Mouse (Mus musculus) midbrain, embryonic 11.5 days (tissue): ENCODE measurements around the gene Emc3. TPM values are rescaled to one million over a fixed set of nuclear protein-coding genes. Genes with fewer than 3 reads are reported as not detected.

ENCODE experiments used
- ATAC-seq: fragments of 200-750 bp; cut with Nextera tagmentation; 2 replicates; pipeline ENCODE4 v1.8.0; 2017; ENCODE audit warnings: moderate TSS enrichment, moderate library complexity; ENCODE audit not compliant: low FRiP score
- DNase-seq: peaks from one replicate; pipeline ENCODE4 v3.0.0; 2015; ENCODE audit warnings: low spot score; ENCODE audit errors: missing footprints
- H3K27ac ChIP-seq: fragments of 300-500 bp; sonication (generic); 2 replicates; pipeline ENCODE4 v1.5.1; 2014; ENCODE audit warnings: low read depth, low read length
- H3K27me3 ChIP-seq: fragments of 300-500 bp; sonication (generic); 2 replicates; pipeline ENCODE4 v1.6.1; 2014; ENCODE audit warnings: mild to moderate bottlenecking, low read length, moderate library complexity, mixed read lengths; ENCODE audit not compliant: control insufficient read depth, insufficient read depth
- H3K36me3 ChIP-seq: fragments of 300-500 bp; sonication (generic); 2 replicates; pipeline ENCODE4 v1.6.1; 2014; ENCODE audit warnings: mild to moderate bottlenecking, low read length, moderate library complexity, mixed read lengths; ENCODE audit not compliant: control insufficient read depth, insufficient read depth
- H3K4me1 ChIP-seq: fragments of 300-500 bp; sonication (generic); 2 replicates; pipeline ENCODE4 v1.6.1; 2014; ENCODE audit warnings: low read length; ENCODE audit not compliant: control insufficient read depth, insufficient read depth
- H3K4me2 ChIP-seq: fragments of 300-500 bp; sonication (generic); 2 replicates; pipeline ENCODE4 v1.6.1; 2014; ENCODE audit warnings: mild to moderate bottlenecking, moderate library complexity
- H3K4me3 ChIP-seq: fragments of 300-500 bp; sonication (generic); 2 replicates; pipeline ENCODE4 v1.5.1; 2014; ENCODE audit warnings: low read depth, low read length
- H3K9ac ChIP-seq: fragments of 300-500 bp; sonication (generic); 2 replicates; pipeline ENCODE4 v1.6.1; 2014; ENCODE audit warnings: low read length
- H3K9me3 ChIP-seq: fragments of 300-500 bp; sonication (generic); 2 replicates; pipeline ENCODE4 v1.6.1; 2016; ENCODE audit warnings: low read length; ENCODE audit not compliant: control insufficient read depth
- WGBS: fragments of 180-500 bp; shearing (Covaris S2); extraction: QIAGEN DNeasy Blood & Tissue Kit; methylation state at CpG from one replicate; pipeline ENCODE4 v1.1.7; 2014; 5-methylcytosine and 5-hydroxymethylcytosine counted together
- microRNA-seq: library from miRNA; unstranded; fragments of <30 nt; microRNA quantifications from one replicate; pipeline ENCODE4, GENCODE M21; 2017
- polyA plus RNA-seq: library from polyadenylated mRNA; unstranded; fragments of >200 nt; fragmentation: Nextera tagmentation; extraction: Ambion mirVana; gene quantifications from 2 replicates; pipeline ENCODE4 v1.2.1, GENCODE M21; 2014

Emc3 gene
- polyA plus RNA-seq, 1 experiment from 2014 or later, result 88.4 TPM

DNA sequence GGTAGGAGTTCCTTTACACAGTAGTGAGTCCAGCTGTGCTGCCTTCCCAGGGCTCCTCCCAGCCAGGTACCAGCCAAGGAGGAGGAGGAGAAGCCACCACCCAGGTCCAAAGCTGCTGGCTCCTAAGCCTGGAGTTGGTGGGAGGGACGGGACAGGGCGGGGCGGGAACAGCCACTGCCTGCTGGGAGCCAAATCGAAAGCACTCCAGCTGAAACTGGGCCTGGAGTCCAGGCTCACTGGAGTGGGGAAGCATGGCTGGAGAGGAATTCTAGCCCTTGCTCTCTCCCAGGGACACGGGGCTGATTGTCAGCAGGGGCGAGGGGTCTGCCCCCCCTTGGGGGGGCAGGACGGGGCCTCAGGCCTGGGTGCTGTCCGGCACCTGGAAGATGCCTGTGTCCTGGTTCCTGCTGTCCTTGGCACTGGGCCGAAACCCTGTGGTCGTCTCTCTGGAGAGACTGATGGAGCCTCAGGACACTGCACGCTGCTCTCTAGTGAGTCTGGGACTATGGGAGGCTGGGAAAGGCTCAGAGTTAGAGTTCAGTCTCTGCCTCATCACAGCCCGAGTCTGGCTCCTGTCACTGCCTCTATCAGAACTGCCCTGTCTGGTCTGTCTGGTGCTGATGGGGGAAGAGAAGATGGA, 60.0 kb downstream of the Emc3 start, which contains the start of gene Il17rc:
TSS of gene Il17rc (plus strand) at position 131 of the 640 bp plus-strand sequence.
- no peak within 1 kb of the TSS for H3K4me2 ChIP-seq

DNA sequence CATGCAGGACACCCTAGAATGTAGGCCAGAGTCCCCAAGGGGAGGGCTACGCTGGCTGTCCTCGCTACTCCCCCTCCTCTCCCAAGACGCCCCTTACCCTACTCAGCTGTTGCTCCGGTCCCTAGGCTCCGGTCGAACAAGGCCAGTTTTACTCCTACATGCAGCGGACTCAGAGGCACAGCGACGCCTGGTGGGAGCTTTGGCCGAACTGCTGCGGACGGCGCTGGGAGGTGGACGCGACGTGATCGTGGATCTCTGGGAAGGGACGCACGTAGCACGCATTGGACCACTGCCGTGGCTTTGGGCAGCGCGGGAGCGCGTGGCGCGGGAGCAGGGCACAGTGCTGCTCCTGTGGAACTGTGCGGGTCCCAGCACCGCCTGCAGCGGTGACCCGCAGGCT, 62.0 kb downstream of the Emc3 start:
- H3K27me3 ChIP-seq, result peaks cover 19% of the 10 kb centered on the region
- H3K4me3 ChIP-seq, result peak overlapping the region; percentile 28
- no peaks in the 10 kb centered on the region for H3K36me3 ChIP-seq
- H3K9me3 ChIP-seq, result no peaks in the 10 kb centered on the region
- DNase-seq (peak; percentile 98), ATAC-seq (peak; percentile 82)
- peak overlapping the region; percentile 47 for H3K4me2 ChIP-seq
- WGBS, result 1% methylated on average over 31 of the region's 31 CpGs
- peak overlapping the region; percentile 47 for H3K9ac ChIP-seq
- H3K4me1 ChIP-seq, result peaks cover 4% of the 10 kb centered on the region
- H3K27ac ChIP-seq, result no peak overlapping the region

More for the DNA sequence above, 60.0 kb downstream of the Emc3 start, which contains the start of gene Il17rc:
- WGBS, result 17% methylated on average over 12 of the region's 12 CpGs
- no peak for ATAC-seq
- H3K27ac ChIP-seq, result no peak within 1 kb of the TSS
- peak; percentile 90 for DNase-seq
- H3K4me3 ChIP-seq, result no peak within 1 kb of the TSS
- no peaks in the 10 kb centered on the region for H3K36me3 ChIP-seq
- H3K27me3 ChIP-seq, result peaks cover 19% of the 10 kb centered on the region
- no peaks in the 10 kb centered on the region for H3K9me3 ChIP-seq
- H3K4me1 ChIP-seq, result peaks cover 4% of the 10 kb centered on the region
- 0 out of 2 replicates have a peak within 1 kb of the TSS, but pooled peaks have one; percentile 20 for H3K9ac ChIP-seq

DNA sequence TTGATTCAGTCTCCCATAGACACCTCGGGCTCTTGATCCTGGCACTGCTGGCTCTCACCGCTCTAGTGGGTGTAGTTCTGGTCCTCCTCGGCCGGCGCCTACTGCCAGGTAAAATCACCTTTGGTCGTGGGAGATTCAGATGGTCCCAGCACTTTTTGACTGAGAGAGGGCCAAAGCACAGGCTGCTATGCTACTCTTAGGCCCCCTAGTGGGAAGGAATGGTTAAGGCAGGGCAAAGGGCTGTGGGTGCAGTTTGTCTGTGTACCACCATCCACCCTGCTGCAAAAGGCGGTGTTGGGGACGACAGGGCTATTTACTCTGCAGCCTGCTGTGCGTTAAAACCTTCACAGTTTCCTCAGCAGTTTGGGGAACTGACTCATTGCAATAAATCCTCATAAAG, 62.4 kb downstream of the Emc3 start:
- H3K27ac ChIP-seq, result no peak overlapping the region
- peaks cover 4% of the 10 kb centered on the region for H3K4me1 ChIP-seq
- H3K36me3 ChIP-seq, result no peaks in the 10 kb centered on the region
- peak overlapping the region; percentile 47 for H3K9ac ChIP-seq
- peak overlapping the region; percentile 28 for H3K4me3 ChIP-seq
- WGBS, result 11% methylated on average over 9 of the region's 9 CpGs
- ATAC-seq, result peak; percentile 81
- peak overlapping the region; percentile 47 for H3K4me2 ChIP-seq
- DNase-seq, result peak; percentile 95
- peaks cover 19% of the 10 kb centered on the region for H3K27me3 ChIP-seq
- no peaks in the 10 kb centered on the region for H3K9me3 ChIP-seq

DNA sequence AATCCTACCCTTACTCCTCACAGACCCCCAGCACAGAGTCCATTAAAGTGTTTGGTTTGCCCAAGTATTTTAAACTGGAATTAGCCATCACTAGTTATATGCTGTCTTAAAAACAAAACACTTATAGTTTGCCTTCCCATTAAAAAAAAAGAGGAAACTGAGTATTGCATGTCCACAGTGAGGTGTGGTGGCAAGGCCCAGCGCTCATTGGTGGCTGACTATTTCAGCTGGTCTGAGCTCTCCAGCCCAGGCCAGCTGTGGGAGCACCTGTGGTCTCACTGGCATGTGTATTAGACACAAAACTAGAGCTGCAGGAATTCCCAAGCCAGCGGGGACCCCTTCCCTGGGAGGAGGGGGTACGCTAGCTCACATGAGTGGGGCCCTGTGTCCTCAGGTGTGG, 62.9 kb downstream of the Emc3 start:
- 56% methylated on average over 3 of the region's 3 CpGs for WGBS
- H3K27me3 ChIP-seq, result peaks cover 19% of the 10 kb centered on the region
- no peak overlapping the region for H3K9ac ChIP-seq
- peaks cover 4% of the 10 kb centered on the region for H3K4me1 ChIP-seq
- DNase-seq (no peak), ATAC-seq (no peak; the same call in 1 of the 2 replicates)
- no peaks in the 10 kb centered on the region for H3K9me3 ChIP-seq
- H3K27ac ChIP-seq, result no peak overlapping the region
- no peaks in the 10 kb centered on the region for H3K36me3 ChIP-seq
- H3K4me2 ChIP-seq, result no peak overlapping the region; the same call in 1 of the 2 replicates
- H3K4me3 ChIP-seq, result no peak overlapping the region

DNA sequence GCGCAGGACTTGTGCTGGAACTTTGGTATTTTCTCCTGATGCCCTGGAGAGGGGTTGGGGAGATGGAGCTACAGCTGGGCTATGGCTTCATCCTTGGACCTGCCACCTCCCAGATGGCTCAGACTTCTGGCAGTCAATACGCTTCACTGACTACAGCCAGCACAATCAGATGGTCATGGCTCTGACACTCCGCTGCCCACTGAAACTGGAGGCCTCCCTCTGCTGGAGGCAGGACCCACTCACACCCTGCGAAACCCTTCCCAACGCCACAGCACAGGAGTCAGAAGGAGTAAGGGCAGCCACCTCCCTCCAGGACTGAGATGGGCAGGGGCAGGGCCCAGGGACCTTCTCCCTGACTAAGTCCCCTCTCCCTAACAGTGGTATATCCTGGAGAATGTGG, 65.8 kb downstream of the Emc3 start:
- Histone ChIP-seq H3K9ac (no peak overlapping the region), H3K27ac (no peak overlapping the region), H3K4me1 (no peaks in the 10 kb centered on the region; the same call in 1 of the 2 replicates), H3K9me3 (no peaks in the 10 kb centered on the region), H3K27me3 (peaks cover 11% of the 10 kb centered on the region), H3K36me3 (no peaks in the 10 kb centered on the region), H3K4me2 (no peak overlapping the region), H3K4me3 (no peak overlapping the region)
- WGBS, result 58% methylated on average over 5 of the region's 5 CpGs
- no peak for ATAC-seq
- no peak for DNase-seq

Small RNAs within 50 kb of the gene (microRNA-seq; reads per million reads assigned to microRNA genes)
- gene Gm23365, result not detected

Other genes starting within 250 kb of the Emc3 start
- gene Cpne9, start 249.3 kb downstream of the Emc3 start, polyA plus RNA-seq, result 0.07 and 0.08 TPM in 2 replicates
- gene Brpf1, start 224.5 kb downstream of the Emc3 start, polyA plus RNA-seq, result 20.1 and 22.8 TPM in 2 replicates
- gene Ogg1, start 204.7 kb downstream of the Emc3 start, polyA plus RNA-seq, result 12.2 and 13.8 TPM in 2 replicates
- 61.6 and 65.4 TPM in 2 replicates for gene Camk1, start 187.7 kb downstream of the Emc3 start, polyA plus RNA-seq
- gene Tada3, start 153.8 kb downstream of the Emc3 start, polyA plus RNA-seq, result 59.3 and 62.4 TPM in 2 replicates
- 188 and 208 TPM in 2 replicates for gene Arpc4, start 153.5 kb downstream of the Emc3 start, polyA plus RNA-seq
- gene Ttll3, start 142.4 kb downstream of the Emc3 start, polyA plus RNA-seq, result 3.0 TPM in 2 replicates
- 26.6 and 32.0 TPM in 2 replicates for gene Rpusd3, start 112.3 kb downstream of the Emc3 start, polyA plus RNA-seq
- gene Cidec, start 95.9 kb downstream of the Emc3 start, polyA plus RNA-seq, result not detected in 2 replicates
- 73.1 and 75.0 TPM in 2 replicates for gene Jagn1, start 89.1 kb downstream of the Emc3 start, polyA plus RNA-seq
- gene Il17re, start 73.2 kb downstream of the Emc3 start, polyA plus RNA-seq, result 0.19 and 0.40 TPM in 2 replicates
- 2.7 and 3.1 TPM in 2 replicates for gene Il17rc, start 60.2 kb downstream of the Emc3 start, polyA plus RNA-seq
- gene Creld1, start 48.4 kb downstream of the Emc3 start, polyA plus RNA-seq, result 29.2 and 29.9 TPM in 2 replicates
- gene Prrt3, start 29.7 kb downstream of the Emc3 start, polyA plus RNA-seq, result 0.97 and 1.1 TPM in 2 replicates
- 13.5 and 15.6 TPM in 2 replicates for gene Fancd2, start within 50 bp of the Emc3 start, polyA plus RNA-seq
- gene Fancd2os, start 69.1 kb upstream of the Emc3 start, polyA plus RNA-seq, result 0.42 and 0.47 TPM in 2 replicates
- 223 and 232 TPM in 2 replicates for gene Brk1, start 73.1 kb upstream of the Emc3 start, polyA plus RNA-seq
- 60.9 and 62.4 TPM in 2 replicates for gene Vhl, start 92.3 kb upstream of the Emc3 start, polyA plus RNA-seq
- 1.6 and 1.9 TPM in 2 replicates for gene Irak2, start 106.8 kb upstream of the Emc3 start, polyA plus RNA-seq
- gene Tatdn2, start 165.4 kb upstream of the Emc3 start, polyA plus RNA-seq, result 1.0 and 1.7 TPM in 2 replicates
- 0.33 and 0.40 TPM in 2 replicates for gene Ghrl, start 188.2 kb upstream of the Emc3 start, polyA plus RNA-seq
- 250 and 264 TPM in 2 replicates for gene Sec13, start 209.1 kb upstream of the Emc3 start, polyA plus RNA-seq